Mouse (Mus musculus): ENCODE measurements around the gene Cyp11a1. TPM values are rescaled to one million over a fixed set of nuclear protein-coding genes. Genes with fewer than 3 reads are reported as not detected.

The Cyp11a1 gene
- total RNA-seq (2021), result under 1 TPM in 1 of 2 experiments, not detected in 1; 0.29 TPM
- polyA plus RNA-seq (2012; rRNA removed), result 0.06 and 0.29 TPM in 2 replicates
- long read RNA-seq, partial matches to known transcripts, result 1 of 1 reads
- long read RNA-seq, other reads (novel, unspliced or antisense), result 0 of 1 reads

DNA sequence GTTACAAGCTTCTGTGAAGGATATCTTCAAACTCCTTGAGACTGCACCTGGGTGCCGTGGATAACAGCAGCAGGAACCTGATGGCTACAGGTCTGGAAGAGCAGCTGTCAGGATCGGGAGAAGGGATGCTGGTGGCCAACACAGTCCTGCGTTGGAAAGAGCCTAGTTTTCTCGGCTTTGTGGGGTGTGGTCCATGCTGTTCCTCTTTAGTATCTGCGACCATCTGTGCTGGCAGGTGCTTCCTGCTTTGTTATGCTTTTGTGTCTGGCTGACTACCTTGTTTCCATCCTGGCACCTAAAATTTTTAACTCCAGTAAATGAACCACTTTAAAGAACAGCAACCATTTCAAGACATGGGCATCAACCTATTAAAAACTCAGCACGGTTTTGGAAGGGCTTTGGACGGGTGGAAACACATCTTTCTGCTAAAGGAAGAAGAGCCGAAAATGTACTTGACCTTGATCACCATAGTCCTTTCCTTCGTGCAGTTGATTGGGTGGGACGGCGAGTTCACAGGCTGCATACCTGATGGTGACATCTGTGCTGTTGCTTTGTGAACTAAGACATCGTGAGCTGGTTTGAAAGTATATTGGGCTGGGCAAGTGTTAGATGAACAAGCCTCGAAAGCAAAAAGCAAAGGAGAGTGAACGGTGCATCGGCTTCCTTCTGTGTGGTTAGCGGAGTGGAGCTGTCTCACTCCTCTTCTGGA lies at the start of gene Cyp11a1:
TSS of gene Cyp11a1 (plus strand) at position 659 of the 709 bp plus-strand sequence.
- no peak for DNase-seq
- Histone ChIP-seq H3K79me2 (replicated peaks; ENCODE audit: control insufficient read depth, insufficient read depth, low read length) (no peaks in the 10 kb centered on the region), H3K4me1 (ENCODE audit: control insufficient read depth, insufficient read depth, low read length) (no peaks in the 10 kb centered on the region), H3K9ac (ENCODE audit: low read depth, low read length) (no peak within 1 kb of the TSS), H3K27ac (no peak within 1 kb of the TSS), H3K27me3 (ENCODE audit: control insufficient read depth, insufficient read depth, low read length) (no peaks in the 10 kb centered on the region), H3K4me3 (no peak within 1 kb of the TSS), H3K36me3 (ENCODE audit: control insufficient read depth, insufficient read depth, low read length) (no peaks in the 10 kb centered on the region)
- WGBS, result 77% methylated on average over 16 of the region's 16 CpGs
- no peak for TF ChIP-seq EP300 (IDR thresholded peaks at IDR 0.05; ENCODE audit: insufficient read depth, low read depth, low read length)
- no peak for TF ChIP-seq POLR2A (IDR thresholded peaks at IDR 0.05; ENCODE audit: insufficient read depth, low read depth, low read length)
- TF ChIP-seq CTCF (IDR thresholded peaks at IDR 0.05), result no peak
- intact Hi-C loops (cut with DNase I), result no loop called here

DNA sequence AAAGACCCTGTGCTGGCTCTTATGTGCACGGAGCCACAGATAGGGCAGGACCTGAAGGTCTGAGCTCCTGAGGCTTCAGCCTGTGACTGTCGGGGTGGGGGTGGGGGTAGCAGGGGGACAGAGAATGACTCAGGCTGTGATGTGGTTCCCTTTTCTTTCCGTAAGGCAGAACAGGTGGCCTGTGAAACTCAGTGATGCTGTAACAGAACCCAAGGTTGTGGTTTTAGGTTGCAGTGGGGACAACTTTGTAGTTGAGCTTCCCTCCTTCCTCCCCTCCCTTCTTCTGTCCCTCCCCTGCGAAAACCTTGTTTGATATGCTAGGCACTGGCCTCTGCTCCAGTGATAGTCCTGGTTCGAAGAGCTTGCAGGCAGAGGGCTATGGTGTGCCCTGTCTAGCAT lies 49.4 kb upstream of the Cyp11a1 start:
- Histone ChIP-seq H3K4me3 (no peak overlapping the region), H3K9ac (ENCODE audit: low read depth, low read length) (no peak overlapping the region), H3K27me3 (ENCODE audit: control insufficient read depth, insufficient read depth, low read length) (no peaks in the 10 kb centered on the region), H3K79me2 (replicated peaks; ENCODE audit: control insufficient read depth, insufficient read depth, low read length) (no peaks in the 10 kb centered on the region), H3K36me3 (ENCODE audit: control insufficient read depth, insufficient read depth, low read length) (peaks cover 20% of the 10 kb centered on the region), H3K4me1 (ENCODE audit: control insufficient read depth, insufficient read depth, low read length) (peaks cover 21% of the 10 kb centered on the region), H3K27ac (peak overlapping the region; percentile 26)
- TF ChIP-seq POLR2A (IDR thresholded peaks at IDR 0.05; ENCODE audit: insufficient read depth, low read depth, low read length), result no peak
- TF ChIP-seq EP300 (IDR thresholded peaks at IDR 0.05; ENCODE audit: insufficient read depth, low read depth, low read length), result no peak
- WGBS, result 80% methylated on average over 5 of the region's 5 CpGs
- intact Hi-C loops (cut with DNase I), result no loop called here
- DNase-seq, result no peak

DNA sequence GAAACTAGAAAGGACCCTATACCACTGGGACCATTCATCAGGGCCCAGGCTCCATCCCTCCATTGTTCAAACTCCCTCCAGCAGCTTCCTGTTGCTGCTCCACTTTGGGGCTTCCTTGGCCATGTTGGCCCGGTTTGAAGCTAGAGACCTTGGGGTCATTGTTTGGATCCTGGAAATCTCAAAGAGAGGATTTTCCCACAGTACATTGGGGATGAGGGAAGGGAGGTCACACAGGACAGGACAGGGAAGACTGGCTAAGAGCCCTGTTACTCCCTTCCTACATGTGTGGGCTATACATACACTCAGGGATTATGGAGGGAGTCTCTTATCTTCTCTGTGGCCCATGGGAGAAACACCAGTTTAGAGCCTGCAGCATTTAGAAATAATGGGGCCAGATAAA lies 47.6 kb upstream of the Cyp11a1 start:
- WGBS, result 52% methylated on average over 1 of the region's 1 CpGs
- peaks cover 20% of the 10 kb centered on the region for H3K36me3 ChIP-seq (ENCODE audit: control insufficient read depth, insufficient read depth, low read length)
- no peak overlapping the region for H3K9ac ChIP-seq (ENCODE audit: low read depth, low read length)
- peaks cover 18% of the 10 kb centered on the region for H3K4me1 ChIP-seq (ENCODE audit: control insufficient read depth, insufficient read depth, low read length)
- intact Hi-C loops (cut with DNase I), result no loop called here
- no peak overlapping the region for H3K4me3 ChIP-seq
- TF ChIP-seq EP300 (IDR thresholded peaks at IDR 0.05; ENCODE audit: insufficient read depth, low read depth, low read length) (0 out of 2 replicates have a peak, but pooled peaks have one; percentile 28), POLR2A (IDR thresholded peaks at IDR 0.05; ENCODE audit: insufficient read depth, low read depth, low read length) (no peak)
- H3K79me2 ChIP-seq (replicated peaks; ENCODE audit: control insufficient read depth, insufficient read depth, low read length), result no peaks in the 10 kb centered on the region
- H3K27me3 ChIP-seq (ENCODE audit: control insufficient read depth, insufficient read depth, low read length), result no peaks in the 10 kb centered on the region
- peak in 1 of 2 experiments; percentile 41 for DNase-seq
- H3K27ac ChIP-seq, result peak overlapping the region; percentile 84

DNA sequence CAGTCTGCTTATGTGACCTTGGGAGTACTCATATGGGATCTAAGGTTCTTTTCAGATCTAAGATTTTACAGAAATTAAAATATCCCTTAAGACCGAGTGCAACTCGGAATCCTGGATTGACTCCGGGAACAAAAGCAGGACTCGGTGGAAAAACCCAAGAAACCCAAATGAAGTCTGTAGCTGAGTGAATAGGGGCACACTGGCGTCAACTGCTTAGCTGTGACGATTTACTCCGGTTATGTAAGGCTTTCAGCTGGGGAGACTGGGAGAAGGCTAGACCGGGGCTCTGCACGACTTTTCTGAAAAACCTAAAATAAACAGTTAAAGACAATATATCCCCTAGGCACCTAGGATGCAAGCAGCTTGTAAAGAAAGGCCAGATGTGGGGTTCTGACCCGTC lies 46.8 kb upstream of the Cyp11a1 start:
- no peaks in the 10 kb centered on the region for H3K27me3 ChIP-seq (ENCODE audit: control insufficient read depth, insufficient read depth, low read length)
- peaks cover 24% of the 10 kb centered on the region for H3K4me1 ChIP-seq (ENCODE audit: control insufficient read depth, insufficient read depth, low read length)
- no peak for TF ChIP-seq EP300 (IDR thresholded peaks at IDR 0.05; ENCODE audit: insufficient read depth, low read depth, low read length)
- no peak for TF ChIP-seq POLR2A (IDR thresholded peaks at IDR 0.05; ENCODE audit: insufficient read depth, low read depth, low read length)
- no peak for TF ChIP-seq CTCF (IDR thresholded peaks at IDR 0.05)
- H3K36me3 ChIP-seq (ENCODE audit: control insufficient read depth, insufficient read depth, low read length), result peaks cover 20% of the 10 kb centered on the region
- H3K9ac ChIP-seq (ENCODE audit: low read depth, low read length), result no peak overlapping the region
- DNase-seq, result no peak
- H3K79me2 ChIP-seq (replicated peaks; ENCODE audit: control insufficient read depth, insufficient read depth, low read length), result no peaks in the 10 kb centered on the region
- no peak overlapping the region for H3K4me3 ChIP-seq
- H3K27ac ChIP-seq, result peak overlapping the region; percentile 84
- intact Hi-C loops (cut with DNase I), result no loop called here
- WGBS, result 73% methylated on average over 10 of the region's 10 CpGs

DNA sequence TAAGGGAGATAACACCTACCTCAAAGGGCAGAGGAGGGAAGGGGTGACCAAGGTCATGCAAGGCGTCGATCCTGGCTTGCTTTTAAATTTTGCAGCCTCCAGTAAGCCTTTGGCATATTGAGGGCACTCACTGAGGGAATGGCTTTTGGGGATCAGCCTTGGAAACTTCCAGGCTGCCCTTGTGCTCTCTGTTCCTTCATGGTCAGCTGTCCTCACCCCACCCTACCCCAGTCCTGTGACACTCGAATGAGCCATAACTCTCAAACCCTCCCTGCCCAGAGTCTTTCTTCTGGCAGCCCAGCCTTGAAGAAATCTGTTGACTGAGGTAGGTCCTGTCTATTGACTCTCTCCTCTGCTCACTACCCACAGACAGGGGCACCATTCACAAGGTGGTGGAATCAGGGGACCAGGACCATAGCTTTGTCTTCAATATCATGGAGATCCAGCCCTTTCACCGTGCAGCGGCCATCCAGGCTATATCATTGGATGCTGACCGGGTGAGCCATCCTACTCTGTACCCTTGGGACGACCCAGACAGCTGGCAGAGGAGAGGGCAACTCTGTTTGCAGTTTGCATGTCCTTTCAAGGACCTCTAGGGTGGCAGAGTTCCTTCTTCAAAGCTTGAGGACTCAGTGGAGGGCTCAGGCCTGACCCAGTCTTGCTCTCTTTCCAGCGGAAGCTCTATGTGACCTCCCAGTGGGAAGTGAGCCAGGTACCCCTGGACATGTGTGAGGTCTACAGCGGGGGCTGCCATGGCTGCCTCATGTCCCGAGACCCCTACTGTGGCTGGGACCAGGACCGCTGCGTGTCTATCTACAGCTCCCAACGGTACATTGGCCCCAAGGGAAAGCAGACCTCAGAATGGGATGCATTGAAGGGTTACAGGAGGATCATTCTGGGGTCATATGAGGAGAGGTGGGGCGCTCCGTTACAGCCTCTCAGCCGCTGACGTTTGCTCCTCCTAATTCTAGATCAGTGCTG lies 46.0 kb upstream of the Cyp11a1 start:
- 79% methylated on average over 17 of the region's 17 CpGs for WGBS
- H3K9ac ChIP-seq (ENCODE audit: low read depth, low read length), result no peak overlapping the region
- TF ChIP-seq EP300 (IDR thresholded peaks at IDR 0.05; ENCODE audit: insufficient read depth, low read depth, low read length) (no peak), CTCF (IDR thresholded peaks at IDR 0.05) (no peak), POLR2A (IDR thresholded peaks at IDR 0.05; ENCODE audit: insufficient read depth, low read depth, low read length) (no peak)
- peaks cover 29% of the 10 kb centered on the region for H3K4me1 ChIP-seq (ENCODE audit: control insufficient read depth, insufficient read depth, low read length)
- peaks cover 20% of the 10 kb centered on the region for H3K36me3 ChIP-seq (ENCODE audit: control insufficient read depth, insufficient read depth, low read length)
- no peak overlapping the region for H3K4me3 ChIP-seq
- H3K79me2 ChIP-seq (replicated peaks; ENCODE audit: control insufficient read depth, insufficient read depth, low read length), result no peaks in the 10 kb centered on the region
- H3K27me3 ChIP-seq (ENCODE audit: control insufficient read depth, insufficient read depth, low read length), result no peaks in the 10 kb centered on the region
- peak in 1 of 2 experiments; percentile 22 for DNase-seq
- intact Hi-C loops (cut with DNase I), result loop anchor here (2.0 kb wide), 1 partner anchor 13 kb away; no protein-coding TSS in a partner anchor
- H3K27ac ChIP-seq, result peak overlapping the region; percentile 84
